Mouse (Mus musculus) large intestine, adult 2 months (tissue): ENCODE results near the gene Bcar3. TPM values are rescaled to one million over a fixed set of nuclear protein-coding genes. Genes with fewer than 3 reads are reported as not detected.

Experiments used
- DNase-seq: peaks from one replicate; pipeline ENCODE4 v3.0.0-alpha.2; 2012; ENCODE audit warnings: low read depth, low spot score
- WGBS: fragments of 180-500 bp; shearing (Covaris S2); methylation state at CpG from one replicate; pipeline ENCODE4 v1.1.7; 2018; 5-methylcytosine and 5-hydroxymethylcytosine counted together
- polyA plus RNA-seq: library from polyadenylated mRNA; depleted of rRNA; stranded (reverse); fragments of >200 nt; gene quantifications from 2 replicates; pipeline ENCODE4 v1.2.3, GENCODE M21; 2012

The Bcar3 gene
- polyA plus RNA-seq, 1 experiment = 50.9 TPM

DNA sequence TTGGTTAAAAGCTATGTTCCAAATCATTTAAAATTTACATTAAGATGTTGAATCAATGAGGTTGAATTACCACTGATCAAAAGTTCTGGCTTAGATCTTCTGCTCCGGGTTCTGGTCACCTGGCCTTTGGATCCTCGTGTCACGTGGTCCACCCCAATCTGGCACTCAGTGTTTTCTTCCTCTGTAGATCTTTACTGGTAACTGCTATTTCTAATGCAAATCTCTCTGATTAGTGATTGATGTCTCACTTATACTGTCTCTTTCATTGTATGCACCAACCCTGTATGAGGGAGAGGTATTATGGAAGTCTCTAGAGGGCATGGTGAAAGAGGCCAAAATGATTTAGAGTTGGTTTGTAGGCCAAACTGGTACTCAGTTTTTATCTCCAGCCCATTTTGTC lies 198.1 kb downstream of the Bcar3 start:
- no peak for DNase-seq
- WGBS = 93% methylated on average over 3 of the region's 3 CpGs

DNA sequence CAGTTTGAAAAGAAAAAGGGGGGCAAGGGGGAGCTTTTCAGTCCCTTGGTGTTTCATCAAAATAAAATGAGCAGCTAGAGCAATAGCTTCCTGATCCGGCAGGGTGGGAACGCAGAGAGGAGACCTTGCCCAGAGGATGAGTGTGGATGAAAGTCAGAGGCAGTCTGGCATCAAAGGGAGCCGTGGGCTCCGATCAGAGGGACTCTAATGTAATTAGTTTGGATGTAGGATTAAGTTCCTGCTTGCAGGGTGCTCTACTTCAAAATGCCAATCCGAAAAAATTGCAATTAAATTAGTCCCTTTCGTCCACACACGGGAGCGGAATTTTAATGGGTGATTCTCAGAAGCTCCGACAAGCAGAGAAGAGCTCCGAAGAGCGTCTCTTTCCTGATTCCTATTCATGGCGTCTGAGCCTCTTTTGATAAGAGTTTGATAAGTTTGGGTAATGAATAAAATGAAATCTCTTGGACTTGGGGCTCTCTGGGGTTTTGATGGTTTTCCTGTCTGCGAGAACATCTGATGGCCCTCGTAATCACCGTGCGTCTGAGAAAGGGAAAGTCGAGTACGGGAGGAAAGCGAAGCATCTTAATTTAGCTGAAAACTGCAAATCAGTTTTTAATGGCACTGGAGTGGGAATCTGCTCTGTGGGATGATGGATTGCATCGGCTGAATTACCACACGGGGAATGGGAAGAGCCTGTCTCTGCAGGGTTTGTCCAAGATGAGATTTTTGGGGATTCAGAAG lies 199.1 kb downstream of the Bcar3 start:
- 81% methylated on average over 21 of the region's 21 CpGs for WGBS
- DNase-seq = no peak

DNA sequence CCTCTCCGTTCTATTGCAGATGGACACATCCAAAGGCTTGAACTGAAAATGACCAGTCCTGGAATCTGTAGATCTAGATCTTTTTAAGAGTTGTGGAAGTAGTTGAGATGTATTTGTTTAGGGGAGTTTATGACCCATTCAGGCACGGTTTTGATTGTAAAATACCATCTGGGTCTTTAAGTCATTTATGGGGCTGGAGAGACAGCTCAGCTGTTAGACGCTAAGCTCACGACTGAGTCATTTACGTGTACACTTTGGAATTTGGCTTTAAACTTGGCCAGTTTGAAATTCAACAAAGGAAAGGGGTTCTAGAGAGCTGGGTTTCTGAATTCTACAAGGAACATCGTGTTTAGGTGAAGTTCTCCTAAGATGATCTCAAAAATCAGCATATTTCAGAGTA lies 200.8 kb downstream of the Bcar3 start:
- DNase-seq = no peak
- 22% methylated on average over 6 of the region's 6 CpGs for WGBS

DNA sequence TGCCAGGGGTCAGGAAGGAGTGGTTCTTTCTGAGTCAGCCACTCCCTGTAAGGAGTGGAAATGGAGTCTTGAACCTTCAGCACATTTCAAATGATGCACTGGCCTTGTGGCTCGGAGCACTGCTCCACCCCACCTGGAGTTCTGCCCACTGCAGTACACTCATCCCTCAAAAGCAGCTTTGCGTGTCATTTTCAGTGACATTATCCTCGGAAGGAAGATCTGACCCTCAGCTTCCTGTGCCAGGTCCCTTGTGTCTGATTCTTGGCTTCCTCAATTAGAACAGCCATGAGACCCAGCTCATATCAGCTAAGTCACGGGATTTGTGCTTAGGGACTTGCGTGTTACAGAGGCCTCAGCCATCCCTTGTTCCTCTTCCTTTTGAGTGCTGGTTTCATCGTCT lies 203.9 kb downstream of the Bcar3 start:
- 70% methylated on average over 6 of the region's 6 CpGs for WGBS
- DNase-seq = no peak

DNA sequence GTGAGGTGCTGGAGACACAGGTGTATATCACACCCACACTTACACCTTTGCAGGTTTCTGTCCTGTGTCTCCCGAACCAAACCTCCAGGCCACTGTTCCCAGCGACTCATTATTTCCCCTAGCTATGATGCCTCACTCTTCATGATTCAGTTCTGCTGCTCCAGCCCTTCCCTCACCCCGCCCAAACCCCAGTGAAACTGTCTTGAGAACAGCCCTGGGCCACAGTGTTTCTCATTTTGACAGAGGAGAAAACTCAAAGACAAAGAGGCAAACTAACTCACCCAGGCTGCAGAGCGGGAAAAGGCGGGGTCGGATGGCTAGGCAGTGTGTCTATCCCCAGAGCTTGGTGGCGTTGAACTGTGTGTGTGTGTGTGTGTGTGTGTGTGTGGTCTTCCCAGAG lies 204.6 kb downstream of the Bcar3 start:
- 85% methylated on average over 7 of the region's 7 CpGs for WGBS
- DNase-seq = no peak

DNA sequence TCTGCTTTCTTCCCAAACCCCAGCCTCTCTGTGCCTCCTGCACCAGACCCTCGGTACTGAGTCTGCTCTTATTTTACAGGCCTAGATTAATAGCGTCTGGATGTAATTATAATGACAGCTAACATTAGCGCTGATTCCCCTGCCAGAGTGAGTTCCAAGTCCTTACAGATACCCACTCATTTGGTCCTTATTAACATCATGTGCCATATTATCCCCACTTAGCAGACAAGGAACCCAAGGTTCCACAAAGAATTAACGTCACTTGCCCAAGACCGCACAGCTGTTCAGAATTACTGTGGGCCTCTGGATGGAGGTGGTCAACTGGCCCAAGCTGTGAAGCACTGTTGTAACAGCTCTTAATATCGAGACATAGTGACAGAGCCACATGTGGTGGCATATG lies 205.7 kb downstream of the Bcar3 start:
- WGBS = 94% methylated on average over 6 of the region's 6 CpGs
- no peak for DNase-seq

DNA sequence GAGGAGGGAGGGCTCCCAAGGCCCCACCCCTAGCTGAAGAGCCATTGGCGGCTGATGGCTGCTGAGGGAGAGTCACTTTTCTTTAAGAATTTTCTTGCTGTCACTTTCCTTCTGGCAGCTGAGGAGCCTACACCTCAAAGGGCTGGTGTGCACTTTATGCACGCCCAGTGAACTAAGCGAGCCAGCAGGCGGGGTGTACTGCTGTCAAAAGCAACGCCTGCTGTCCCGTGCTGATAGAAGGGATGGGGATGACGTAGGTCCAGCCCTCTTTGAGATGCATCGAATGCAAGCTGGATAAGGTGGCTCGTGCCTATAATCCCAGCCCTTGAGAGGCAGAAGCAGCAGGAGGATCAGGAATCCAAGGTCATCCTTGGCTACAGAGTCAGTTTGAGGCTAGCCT lies 207.0 kb downstream of the Bcar3 start:
- 92% methylated on average over 9 of the region's 9 CpGs for WGBS
- DNase-seq = no peak

DNA sequence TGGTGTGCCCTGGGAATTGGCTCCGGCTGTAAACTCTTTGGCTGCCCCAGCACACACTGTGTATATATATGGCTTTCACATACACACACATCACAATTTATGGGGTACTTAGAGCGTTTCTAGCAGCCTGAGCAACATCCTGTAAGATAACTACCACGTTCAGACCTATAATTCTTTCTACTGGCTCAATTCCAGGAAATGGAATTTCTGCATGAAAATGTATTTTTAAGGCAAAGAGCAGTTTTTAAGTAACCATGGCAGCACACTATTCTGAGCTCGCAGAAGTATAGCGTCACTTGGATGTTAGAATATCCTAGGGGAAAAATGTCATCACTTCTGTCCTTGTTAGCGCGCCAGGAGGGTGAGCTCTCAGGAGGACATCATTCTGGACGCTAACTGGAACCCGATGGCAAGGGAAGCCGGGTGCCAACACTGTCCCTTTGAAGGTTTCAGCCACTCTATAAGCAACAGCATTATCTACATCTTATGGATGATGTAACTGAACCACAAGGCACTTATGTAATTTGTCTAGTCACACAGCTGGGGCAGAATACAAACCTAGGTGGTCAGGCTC lies 212.5 kb downstream of the Bcar3 start:
- no peak for DNase-seq
- WGBS = 73% methylated on average over 10 of the region's 10 CpGs

DNA sequence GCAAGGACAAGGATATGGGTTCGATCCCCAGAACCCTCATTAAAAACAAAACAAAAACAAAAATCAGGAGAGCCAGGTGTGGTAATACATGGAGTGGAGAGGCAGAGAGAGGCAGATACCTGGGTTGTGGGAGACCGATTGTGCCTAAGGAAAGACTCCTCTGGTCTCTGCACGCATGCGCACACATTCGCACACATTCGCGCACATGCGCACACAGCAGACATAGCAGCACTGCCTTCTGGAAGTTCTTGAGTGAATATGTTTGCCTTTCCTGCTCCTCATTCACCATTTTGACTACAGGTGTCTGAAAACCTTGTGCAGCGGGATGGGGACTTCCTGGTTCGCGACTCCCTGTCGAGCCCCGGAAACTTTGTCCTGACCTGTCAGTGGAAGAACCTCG lies 213.9 kb downstream of the Bcar3 start:
- DNase-seq = no peak
- WGBS = 96% methylated on average over 14 of the region's 14 CpGs

DNA sequence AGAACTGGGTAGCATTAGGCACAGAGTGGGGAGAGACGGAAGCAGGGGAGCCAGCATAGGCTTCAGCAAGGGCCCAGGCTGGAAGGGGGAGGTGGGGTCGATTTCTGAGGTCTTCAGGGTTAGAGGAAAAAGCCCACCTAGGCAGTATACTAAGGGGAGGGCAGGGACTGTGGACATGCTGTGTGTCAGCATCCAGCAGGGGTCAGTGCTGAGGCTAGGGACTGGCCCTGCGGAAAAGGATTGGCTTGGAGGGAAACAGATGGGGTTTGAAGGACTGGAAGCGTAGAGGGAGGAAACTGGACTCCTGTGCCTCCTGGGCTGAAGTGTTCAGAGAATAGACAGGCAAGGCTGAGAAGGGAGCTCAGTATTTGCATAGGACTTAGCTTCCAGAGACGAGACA lies 215.1 kb downstream of the Bcar3 start:
- no peak for DNase-seq
- 26% methylated on average over 5 of the region's 5 CpGs for WGBS

DNA sequence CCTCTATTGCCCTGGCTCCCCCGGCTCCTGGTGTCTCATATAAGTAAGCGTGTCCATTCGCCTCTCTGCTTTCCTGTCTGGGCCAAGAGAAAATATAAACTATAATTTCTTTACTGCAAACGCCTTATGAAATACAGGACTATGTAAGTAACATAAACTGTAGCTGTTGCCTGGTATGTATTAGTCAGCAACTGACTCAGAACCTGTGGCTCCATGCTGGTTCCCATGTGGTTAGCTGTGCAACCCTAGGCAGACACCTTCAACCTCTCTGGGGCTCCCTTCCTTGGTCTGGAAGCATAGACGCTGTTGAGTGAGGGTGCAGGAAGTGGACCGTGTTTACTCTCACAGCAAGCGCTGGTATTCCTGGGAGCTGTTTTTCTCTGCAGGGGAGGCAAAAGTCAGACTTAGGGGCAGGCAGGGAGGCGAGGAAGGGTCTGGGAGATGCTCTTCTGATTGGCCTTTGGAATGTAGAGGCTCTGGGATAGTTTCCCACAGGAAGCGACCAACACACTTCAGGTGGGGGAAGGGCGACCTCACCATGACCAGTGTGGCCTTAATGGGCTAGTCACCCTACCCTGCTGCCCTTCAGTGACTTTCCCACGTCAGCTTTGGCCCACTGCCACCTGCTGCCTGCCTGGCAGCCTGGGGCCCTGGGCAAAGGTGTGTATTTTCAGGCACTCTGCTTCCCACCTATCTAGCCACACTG lies 215.8 kb downstream of the Bcar3 start:
- WGBS = 25% methylated on average over 11 of the region's 11 CpGs
- no peak for DNase-seq

DNA sequence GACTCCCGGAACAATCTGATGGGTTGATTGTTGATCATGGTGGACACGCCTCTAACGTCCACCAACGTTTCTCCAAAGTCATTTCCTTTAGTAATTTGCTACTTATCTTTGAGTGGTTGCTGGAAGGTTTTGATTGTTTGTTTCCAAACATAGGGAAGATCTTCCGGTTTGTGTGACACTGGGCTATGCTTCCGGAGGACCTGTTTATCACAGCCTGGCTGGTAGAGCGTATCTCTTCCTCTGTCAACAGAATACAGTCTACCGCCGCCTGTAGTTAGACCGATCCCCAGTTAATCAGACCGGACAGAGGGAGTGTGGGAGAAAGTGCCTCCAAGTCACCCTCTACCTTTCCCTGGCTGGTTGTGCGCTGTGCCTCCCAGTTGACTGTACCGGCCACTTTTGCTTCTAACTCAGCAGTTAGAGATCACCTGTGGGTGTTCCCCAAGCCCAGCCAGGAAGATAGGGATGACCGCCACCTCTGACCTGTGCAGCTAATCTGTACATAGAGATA lies 216.4 kb downstream of the Bcar3 start:
- peak; percentile 70 for DNase-seq
- 31% methylated on average over 14 of the region's 14 CpGs for WGBS

DNA sequence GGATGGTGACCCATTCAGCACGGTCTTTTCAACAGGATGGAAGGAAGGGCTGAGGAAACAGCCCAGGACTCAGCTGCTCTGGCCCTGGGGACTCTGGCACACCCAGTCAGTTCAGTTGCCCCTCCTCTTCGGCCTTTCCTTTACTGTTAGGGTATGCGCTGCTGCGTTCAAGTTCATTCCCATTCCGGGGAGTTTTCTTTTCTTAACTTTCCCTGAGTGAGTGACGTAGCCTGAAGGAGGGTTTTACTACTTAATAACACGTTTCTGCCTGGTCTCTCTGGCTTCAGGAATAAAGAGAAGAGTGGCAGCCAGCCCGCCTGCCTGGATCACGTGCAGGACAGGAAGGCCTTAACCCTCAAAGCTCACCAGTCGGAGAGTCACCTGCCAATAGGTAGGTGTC lies 217.0 kb downstream of the Bcar3 start:
- DNase-seq = no peak
- 34% methylated on average over 10 of the region's 10 CpGs for WGBS

DNA sequence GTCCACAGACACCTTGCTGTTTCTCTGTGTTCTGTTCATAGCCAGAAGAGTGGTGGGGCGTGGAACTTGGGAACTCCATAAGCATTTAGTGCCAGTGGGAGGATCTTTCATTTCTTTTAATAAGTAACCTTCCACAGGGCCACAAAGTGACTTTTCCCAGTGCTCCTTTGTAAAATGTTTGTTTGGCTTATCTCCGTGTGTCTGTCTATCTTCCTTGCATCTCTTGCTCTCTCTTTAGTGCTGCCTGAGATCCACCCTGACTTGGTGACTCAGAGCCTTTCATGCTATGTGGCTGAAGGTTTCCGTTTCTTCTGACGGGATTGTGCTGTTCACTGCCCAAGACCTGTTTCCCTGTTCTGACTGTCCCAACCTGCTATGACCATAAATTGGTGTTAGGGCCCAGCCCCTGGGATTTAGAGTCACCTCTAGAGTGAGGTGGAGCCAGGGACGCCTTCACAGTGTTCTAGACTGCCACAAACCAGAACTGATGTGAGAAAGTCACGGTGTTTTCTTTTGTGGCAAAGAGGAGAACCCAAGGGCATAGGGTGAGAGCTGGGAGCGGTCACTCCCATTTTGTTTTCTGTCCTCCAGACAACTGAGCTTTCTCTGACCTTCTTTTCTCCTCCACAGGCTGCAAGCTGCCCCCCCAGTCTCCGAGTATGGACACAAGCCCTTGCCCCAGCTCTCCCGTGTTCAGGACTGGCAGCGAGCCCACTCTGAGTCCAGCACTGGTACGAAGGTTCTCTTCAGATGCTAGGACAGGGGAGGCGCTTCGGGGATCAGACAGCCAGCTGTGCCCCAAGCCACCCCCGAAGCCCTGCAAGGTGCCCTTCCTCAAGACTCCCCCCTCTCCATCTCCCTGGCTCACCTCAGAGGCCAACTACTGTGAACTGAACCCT lies 218.0 kb downstream of the Bcar3 start:
- peak; percentile 79 for DNase-seq
- WGBS = 28% methylated on average over 14 of the region's 14 CpGs

DNA sequence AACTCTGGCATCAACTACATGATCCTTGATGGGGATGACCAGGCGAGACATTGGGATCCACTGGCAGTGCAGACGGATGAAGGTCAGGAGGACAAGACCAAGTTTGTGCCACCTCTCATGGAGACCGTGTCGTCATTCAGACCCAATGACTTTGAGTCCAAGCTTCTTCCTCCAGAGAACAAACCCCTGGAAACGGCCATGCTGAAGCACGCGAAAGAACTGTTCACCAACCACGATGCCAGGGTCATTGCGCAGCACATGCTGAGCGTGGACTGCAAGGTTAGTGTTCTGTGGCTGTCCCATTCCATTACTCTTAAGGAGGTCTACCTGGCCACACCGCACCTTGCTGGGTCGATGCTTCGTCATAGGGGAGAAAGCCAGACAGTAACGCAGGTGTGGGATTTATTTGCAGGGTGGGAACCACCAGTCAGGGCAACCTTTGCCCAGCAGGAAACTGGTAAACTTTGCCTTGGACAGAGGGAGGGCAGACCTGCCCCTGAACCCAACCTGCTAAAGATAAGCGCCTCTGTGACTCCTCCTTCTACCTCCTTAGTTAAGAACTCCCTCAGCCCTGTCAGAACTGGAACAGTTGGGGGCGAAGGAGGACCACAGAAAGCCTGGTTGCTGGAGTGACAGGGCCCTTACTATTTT lies 218.9 kb downstream of the Bcar3 start:
- WGBS = 36% methylated on average over 16 of the region's 16 CpGs
- peak; percentile 93 for DNase-seq

DNA sequence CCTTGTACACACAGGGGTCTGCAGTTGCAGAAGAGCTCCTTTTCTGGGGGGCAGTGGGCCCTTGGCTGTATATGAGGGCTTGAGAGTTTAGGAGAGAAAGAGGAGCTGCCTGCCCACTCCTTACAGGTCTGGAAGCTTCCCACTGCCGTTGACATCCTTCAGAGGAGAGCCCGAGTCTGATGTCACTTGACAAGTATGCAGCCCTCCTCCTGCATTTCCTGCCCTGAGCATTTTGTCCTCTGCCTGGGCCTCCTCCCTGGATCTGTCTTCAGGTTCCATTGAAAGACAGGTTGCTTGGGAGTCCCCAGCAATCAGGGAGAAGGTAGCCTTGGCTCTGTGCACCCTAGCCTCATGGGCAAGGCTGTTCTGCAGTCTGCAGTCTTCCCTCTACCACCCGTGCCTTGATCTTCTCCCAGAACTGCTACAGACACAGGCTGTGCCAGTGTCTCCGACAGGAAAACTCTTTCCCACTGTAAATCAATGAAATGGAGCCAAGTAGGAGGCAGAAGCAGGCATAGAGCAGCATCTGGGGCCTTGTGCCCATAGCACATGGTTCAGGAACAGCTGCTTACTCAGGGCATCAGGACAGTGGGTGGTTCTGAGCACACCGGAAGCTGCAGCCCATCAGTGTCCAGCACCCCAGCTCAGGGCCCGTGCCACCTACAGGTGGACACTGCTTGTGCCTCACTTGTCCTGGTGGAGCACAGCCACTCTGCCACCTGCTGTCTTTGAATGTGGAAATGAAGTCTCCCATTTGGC lies 221.8 kb downstream of the Bcar3 start:
- no peak for DNase-seq
- 36% methylated on average over 6 of the region's 6 CpGs for WGBS

DNA sequence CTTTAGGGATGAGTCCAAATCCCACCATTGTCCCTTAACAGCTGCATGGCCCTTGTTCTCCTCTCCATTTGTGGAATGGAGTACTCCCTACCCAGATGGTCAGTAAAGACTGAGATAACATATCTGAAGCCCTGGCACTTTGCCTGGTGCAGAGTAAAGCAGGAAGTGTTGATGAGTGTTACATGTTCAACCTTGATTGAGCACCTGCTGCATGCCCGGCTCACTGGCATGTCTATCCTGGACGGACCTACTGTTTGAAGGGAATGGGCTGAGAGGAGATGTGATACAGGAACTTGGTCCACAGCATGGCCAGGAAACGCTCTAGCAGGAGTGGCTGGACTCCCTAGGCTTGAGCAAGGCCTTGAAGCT lies 222.4 kb downstream of the Bcar3 start:
- 34% methylated on average over 3 of the region's 3 CpGs for WGBS
- no peak for DNase-seq

DNA sequence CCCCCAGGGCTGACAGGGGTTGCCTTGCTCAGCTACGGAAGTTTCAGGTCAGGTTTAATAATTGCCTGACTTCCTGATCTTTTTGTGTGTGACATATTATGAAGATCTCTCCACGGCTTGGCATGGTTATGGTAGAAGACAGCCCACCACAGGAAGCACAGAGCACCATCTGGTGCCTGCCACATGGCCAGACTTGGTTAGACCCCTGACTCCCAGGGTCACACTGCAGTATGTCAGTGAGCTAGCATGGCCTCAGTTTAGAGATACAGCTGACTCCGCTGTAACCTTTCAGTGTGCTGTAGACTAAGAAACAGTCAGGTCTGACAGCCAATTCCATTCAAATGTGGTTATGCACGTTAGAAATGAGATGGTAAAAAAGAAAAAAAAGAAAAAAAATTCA lies 223.8 kb downstream of the Bcar3 start:
- 64% methylated on average over 4 of the region's 4 CpGs for WGBS
- DNase-seq = no peak

DNA sequence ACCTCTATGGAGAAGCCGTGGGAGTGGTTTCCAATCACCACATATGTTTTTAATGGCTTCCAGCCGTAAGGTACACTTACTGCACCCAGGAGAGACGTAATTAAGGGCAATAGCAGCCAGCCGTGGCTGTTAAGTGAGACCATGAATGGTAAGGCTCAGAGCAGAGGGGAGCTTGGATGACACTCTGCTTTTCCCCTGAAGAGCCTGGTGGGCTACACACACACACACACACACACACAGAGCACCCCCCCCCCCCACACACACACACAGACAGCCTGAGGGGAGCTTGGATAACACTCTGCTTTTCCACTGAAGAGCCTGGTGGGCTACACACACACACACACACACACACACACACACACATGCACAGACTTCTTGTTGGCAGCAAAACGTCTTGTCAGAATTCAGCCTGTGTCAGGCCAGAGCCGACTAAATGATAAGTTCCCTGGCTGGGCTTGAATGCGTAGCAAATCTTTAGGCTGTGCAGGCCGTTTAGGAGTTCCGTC lies 224.3 kb downstream of the Bcar3 start:
- WGBS = 51% methylated on average over 9 of the region's 9 CpGs
- no peak for DNase-seq
